Mouse (Mus musculus): ENCODE measurements around the gene Clrn3. TPM values are rescaled to one million over a fixed set of nuclear protein-coding genes. Genes with fewer than 3 reads are reported as not detected.

Clrn3 gene
- total and polyA plus RNA-seq, 2 experiments from 2014 or later = 0.10 TPM; not detected in 1

DNA sequence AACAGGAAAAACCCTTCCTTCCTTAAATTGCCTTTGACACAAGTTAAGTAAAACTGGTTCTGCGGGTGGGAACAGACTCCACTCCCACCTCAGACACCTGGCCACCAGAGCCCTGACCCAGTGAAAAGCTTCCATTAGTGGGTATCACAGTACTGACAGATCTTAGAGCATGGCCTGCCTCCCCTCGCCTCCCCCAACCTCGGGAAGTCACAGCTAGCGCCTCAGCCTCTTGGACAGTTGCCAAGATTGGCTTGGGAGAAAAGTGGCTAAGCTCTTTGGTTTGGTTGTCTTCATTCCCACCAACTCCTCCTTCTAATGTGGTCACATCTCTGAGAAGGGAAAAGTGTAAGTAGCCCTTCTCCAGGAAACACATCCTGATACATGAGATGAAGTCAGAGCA lies 4.5 kb downstream of the Clrn3 start:
- no peak for TF ChIP-seq CTCF (IDR thresholded peaks at IDR 0.05; ENCODE audit: low read depth)
- no peaks in the 10 kb centered on the region for H3K27me3 ChIP-seq (ENCODE audit: insufficient read depth, low read length)
- H3K4me2 ChIP-seq (ENCODE audit: low read depth) = no peak overlapping the region
- ATAC-seq (no peak), DNase-seq (no peak)
- H3K4me1 ChIP-seq (ENCODE audit: insufficient read depth) = no peaks in the 10 kb centered on the region
- H3K9ac ChIP-seq = no peak overlapping the region
- WGBS = 39% methylated on average over 4 of the region's 4 CpGs
- no peaks in the 10 kb centered on the region for H3K36me3 ChIP-seq (ENCODE audit: insufficient read depth)
- no peak overlapping the region for H3K4me3 ChIP-seq (ENCODE audit: low read depth, low read length)
- no peak overlapping the region for H3K27ac ChIP-seq (ENCODE audit: low read depth, low read length)
- no peaks in the 10 kb centered on the region for H3K9me3 ChIP-seq (ENCODE audit: low read length)

DNA sequence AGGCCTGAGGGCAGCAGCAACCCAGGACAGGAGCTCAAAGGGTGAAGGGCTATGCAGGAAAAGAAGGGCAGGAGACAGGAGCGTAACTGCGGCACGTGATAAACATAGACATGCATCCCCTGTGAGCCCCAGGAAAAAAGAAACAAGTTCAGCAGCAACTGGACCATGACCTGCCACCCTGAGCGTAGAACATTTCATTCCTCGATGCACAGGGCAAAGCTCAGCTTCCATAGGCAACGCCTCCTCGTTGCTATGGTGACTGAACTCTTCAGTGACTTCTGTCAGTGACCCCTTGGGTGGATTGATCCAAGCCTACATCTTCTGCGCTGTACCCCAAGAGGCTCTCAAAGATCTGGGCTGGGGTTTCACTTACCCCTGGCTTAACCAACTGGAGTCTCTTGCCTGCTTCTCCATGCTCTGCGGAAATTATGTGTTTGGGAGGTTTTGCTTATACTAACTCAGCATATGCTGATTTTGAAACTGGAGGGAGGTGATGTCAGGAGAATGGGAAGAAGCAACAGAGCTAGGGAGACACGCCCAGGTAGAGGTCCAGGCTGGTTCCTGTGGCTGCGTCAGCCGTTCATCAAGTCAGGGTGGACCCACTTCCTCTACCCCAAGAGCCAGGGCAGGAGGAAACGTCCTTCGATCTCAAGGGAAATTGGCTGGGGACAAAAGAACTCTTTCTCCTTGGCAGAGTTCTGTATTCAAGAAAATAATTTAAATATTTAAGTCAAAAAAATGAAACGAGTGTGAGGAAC lies 6.5 kb downstream of the Clrn3 start:
- no peaks in the 10 kb centered on the region for H3K4me1 ChIP-seq (ENCODE audit: insufficient read depth)
- H3K27me3 ChIP-seq (ENCODE audit: insufficient read depth, low read length) = no peaks in the 10 kb centered on the region
- no peak for TF ChIP-seq CTCF (IDR thresholded peaks at IDR 0.05; ENCODE audit: low read depth)
- DNase-seq (no peak), ATAC-seq (no peak)
- no peaks in the 10 kb centered on the region for H3K9me3 ChIP-seq (ENCODE audit: low read length)
- no peak overlapping the region for H3K9ac ChIP-seq
- no peak overlapping the region for H3K4me3 ChIP-seq (ENCODE audit: low read depth, low read length)
- no peak overlapping the region for H3K4me2 ChIP-seq (ENCODE audit: low read depth)
- H3K36me3 ChIP-seq (ENCODE audit: insufficient read depth) = no peaks in the 10 kb centered on the region
- no peak overlapping the region for H3K27ac ChIP-seq (ENCODE audit: low read depth, low read length)
- 72% methylated on average over 15 of the region's 15 CpGs for WGBS

DNA sequence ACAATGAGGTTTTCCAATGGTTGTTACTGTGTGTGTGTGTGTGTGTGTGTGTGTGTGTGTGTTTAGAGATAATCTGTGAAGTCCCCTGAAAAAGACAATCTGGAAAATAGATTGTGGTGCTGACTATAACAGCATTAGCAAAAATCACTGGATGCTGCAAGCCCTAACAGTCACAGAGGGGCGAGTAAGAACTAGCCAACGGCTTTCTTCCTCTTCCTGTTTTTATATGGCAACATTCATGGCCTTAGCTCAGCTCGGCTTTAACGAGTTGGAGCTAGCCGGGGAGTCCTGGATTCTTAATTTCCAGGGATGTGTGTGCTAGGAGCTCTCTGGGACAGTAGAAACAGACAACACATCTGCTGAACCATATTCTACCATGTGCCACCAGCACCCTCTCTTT lies 8.2 kb downstream of the Clrn3 start:
- ATAC-seq (no peak), DNase-seq (no peak)
- Histone ChIP-seq H3K4me3 (ENCODE audit: low read depth, low read length) (no peak overlapping the region), H3K36me3 (ENCODE audit: insufficient read depth) (no peaks in the 10 kb centered on the region), H3K27ac (ENCODE audit: low read depth, low read length) (no peak overlapping the region), H3K9me3 (ENCODE audit: low read length) (no peaks in the 10 kb centered on the region), H3K4me2 (ENCODE audit: low read depth) (no peak overlapping the region), H3K9ac (no peak overlapping the region), H3K4me1 (ENCODE audit: insufficient read depth) (no peaks in the 10 kb centered on the region), H3K27me3 (ENCODE audit: insufficient read depth, low read length) (no peaks in the 10 kb centered on the region)
- TF ChIP-seq CTCF (IDR thresholded peaks at IDR 0.05; ENCODE audit: low read depth) = no peak
- 63% methylated on average over 5 of the region's 5 CpGs for WGBS

DNA sequence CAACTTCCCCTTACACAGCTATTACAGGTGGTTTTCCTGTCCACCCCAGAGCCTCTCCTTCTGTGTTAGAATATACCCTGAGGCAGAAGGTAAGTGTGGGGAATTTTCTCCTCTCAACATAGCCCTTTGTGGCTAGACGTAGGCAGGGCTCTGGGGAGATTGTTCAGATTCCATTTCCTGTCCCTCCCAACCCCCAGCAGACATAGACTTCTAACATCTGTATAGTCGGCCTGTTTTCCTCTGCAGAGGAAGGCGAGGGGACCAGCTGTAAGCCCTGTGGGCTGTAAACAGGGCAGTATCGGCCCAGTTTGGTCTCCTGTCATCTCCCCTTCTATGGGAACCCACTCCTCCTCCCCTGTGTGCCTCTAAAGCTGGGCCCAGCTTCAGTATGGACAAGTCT lies 11.3 kb downstream of the Clrn3 start:
- WGBS = 77% methylated on average over 4 of the region's 4 CpGs
- no peak for ATAC-seq

DNA sequence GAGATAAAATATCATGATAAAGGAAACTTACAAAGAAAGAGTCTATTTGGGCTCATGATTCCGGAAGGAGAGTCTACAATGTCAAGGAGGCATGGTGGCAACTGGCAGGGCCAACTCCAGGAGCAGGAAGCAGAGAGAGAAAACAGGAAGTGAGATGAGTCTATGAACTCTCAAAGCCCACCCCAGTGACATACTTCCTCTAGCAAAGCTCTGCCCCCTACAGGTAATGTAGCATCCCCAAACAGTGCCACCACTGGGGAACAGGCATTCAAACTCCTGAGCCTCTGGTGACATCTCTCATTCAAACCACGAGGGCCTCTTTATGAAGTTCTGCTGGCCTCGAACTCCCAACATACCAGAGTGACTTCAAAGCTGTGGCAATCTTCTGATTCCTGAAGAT lies 16.7 kb downstream of the Clrn3 start:
- Histone ChIP-seq H3K4me2 (ENCODE audit: low read depth) (no peak overlapping the region), H3K9me3 (ENCODE audit: low read length) (no peaks in the 10 kb centered on the region), H3K4me3 (ENCODE audit: low read depth, low read length) (no peak overlapping the region), H3K27me3 (ENCODE audit: insufficient read depth, low read length) (no peaks in the 10 kb centered on the region), H3K9ac (no peak overlapping the region), H3K27ac (ENCODE audit: low read depth, low read length) (no peak overlapping the region), H3K36me3 (ENCODE audit: insufficient read depth) (no peaks in the 10 kb centered on the region), H3K4me1 (ENCODE audit: insufficient read depth) (no peaks in the 10 kb centered on the region)
- 79% methylated on average over 3 of the region's 3 CpGs for WGBS
- no peak for DNase-seq
- no peak for TF ChIP-seq CTCF (IDR thresholded peaks at IDR 0.05; ENCODE audit: low read depth)
- no peak for ATAC-seq

More for the DNA sequence above, 11.3 kb downstream of the Clrn3 start:
- H3K36me3 ChIP-seq (ENCODE audit: insufficient read depth) = no peaks in the 10 kb centered on the region
- no peak overlapping the region for H3K27ac ChIP-seq (ENCODE audit: low read depth, low read length)
- DNase-seq = no peak
- H3K4me3 ChIP-seq (ENCODE audit: low read depth, low read length) = no peak overlapping the region
- H3K9me3 ChIP-seq (ENCODE audit: low read length) = no peaks in the 10 kb centered on the region
- no peak overlapping the region for H3K4me2 ChIP-seq (ENCODE audit: low read depth)
- no peak for TF ChIP-seq CTCF (IDR thresholded peaks at IDR 0.05; ENCODE audit: low read depth)
- H3K9ac ChIP-seq = no peak overlapping the region
- no peaks in the 10 kb centered on the region for H3K4me1 ChIP-seq (ENCODE audit: insufficient read depth)
- no peaks in the 10 kb centered on the region for H3K27me3 ChIP-seq (ENCODE audit: insufficient read depth, low read length)

DNA sequence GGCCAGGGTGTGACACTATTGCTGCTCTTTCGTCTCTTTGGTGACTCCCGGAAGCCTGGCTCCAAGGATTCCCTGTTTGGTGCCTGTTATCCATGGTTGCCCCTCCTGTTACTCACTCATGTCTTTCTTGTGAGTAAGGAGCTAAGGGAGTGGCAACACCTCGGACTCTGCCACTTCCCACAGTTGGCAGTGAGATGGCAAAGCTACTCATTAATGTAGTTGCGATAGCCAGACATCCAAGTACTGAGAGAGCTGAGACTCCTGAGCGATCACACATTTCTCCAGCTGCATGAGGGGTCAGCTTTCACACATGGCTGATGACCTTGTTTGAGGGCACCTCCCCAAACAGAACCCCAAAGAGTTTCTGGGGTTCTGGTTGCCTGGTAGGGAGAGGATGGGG lies 18.0 kb downstream of the Clrn3 start:
- no peak overlapping the region for H3K4me2 ChIP-seq (ENCODE audit: low read depth)
- DNase-seq (no peak), ATAC-seq (no peak)
- H3K27ac ChIP-seq (ENCODE audit: low read depth, low read length) = no peak overlapping the region
- H3K27me3 ChIP-seq (ENCODE audit: insufficient read depth, low read length) = no peaks in the 10 kb centered on the region
- no peaks in the 10 kb centered on the region for H3K36me3 ChIP-seq (ENCODE audit: insufficient read depth)
- TF ChIP-seq CTCF (IDR thresholded peaks at IDR 0.05; ENCODE audit: low read depth) = no peak
- H3K9me3 ChIP-seq (ENCODE audit: low read length) = no peaks in the 10 kb centered on the region
- no peak overlapping the region for H3K9ac ChIP-seq
- no peak overlapping the region for H3K4me3 ChIP-seq (ENCODE audit: low read depth, low read length)
- 87% methylated on average over 5 of the region's 5 CpGs for WGBS
- H3K4me1 ChIP-seq (ENCODE audit: insufficient read depth) = no peaks in the 10 kb centered on the region

DNA sequence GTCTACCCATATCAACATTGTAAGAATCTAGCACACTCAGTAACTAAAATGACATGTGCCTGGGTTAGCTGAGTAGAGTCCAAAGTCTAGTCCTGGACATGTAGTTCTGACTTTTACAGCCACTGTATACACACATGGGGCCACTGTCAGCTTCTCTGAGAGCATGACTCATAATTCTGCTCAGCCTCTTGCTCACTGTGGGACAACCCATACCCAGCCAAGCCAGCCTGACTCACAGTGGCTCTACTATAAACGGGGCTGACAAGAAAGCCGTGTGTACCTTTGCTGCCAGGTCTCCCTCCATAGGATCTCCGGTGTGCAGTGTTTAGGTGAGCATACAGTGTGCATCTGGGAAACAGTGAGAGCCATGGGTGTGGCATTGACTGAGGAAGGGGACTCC lies 19.2 kb downstream of the Clrn3 start:
- Histone ChIP-seq H3K9me3 (ENCODE audit: low read length) (no peaks in the 10 kb centered on the region), H3K4me3 (ENCODE audit: low read depth, low read length) (no peak overlapping the region), H3K9ac (no peak overlapping the region), H3K36me3 (ENCODE audit: insufficient read depth) (no peaks in the 10 kb centered on the region), H3K27me3 (ENCODE audit: insufficient read depth, low read length) (no peaks in the 10 kb centered on the region), H3K4me1 (ENCODE audit: insufficient read depth) (no peaks in the 10 kb centered on the region), H3K27ac (ENCODE audit: low read depth, low read length) (no peak overlapping the region), H3K4me2 (ENCODE audit: low read depth) (no peak overlapping the region)
- 98% methylated on average over 3 of the region's 3 CpGs for WGBS
- ATAC-seq (no peak), DNase-seq (no peak)
- TF ChIP-seq CTCF (IDR thresholded peaks at IDR 0.05; ENCODE audit: low read depth) = no peak

Measured in forebrain, postnatal 0 days (tissue).